Mouse (Mus musculus) urinary bladder, postnatal 25 days (tissue): ENCODE measurements around the gene Cpeb3.
"Not testable (repeated sequence)": the region's sequence is repeated elsewhere in the genome, so short reads cannot be mapped to it uniquely, and the experiment has no call there.

Experiments
- DNase-seq: peaks from one replicate; pipeline ENCODE4 v3.0.0; 2022; ENCODE audit warnings: low spot score

The Cpeb3 gene

DNA sequence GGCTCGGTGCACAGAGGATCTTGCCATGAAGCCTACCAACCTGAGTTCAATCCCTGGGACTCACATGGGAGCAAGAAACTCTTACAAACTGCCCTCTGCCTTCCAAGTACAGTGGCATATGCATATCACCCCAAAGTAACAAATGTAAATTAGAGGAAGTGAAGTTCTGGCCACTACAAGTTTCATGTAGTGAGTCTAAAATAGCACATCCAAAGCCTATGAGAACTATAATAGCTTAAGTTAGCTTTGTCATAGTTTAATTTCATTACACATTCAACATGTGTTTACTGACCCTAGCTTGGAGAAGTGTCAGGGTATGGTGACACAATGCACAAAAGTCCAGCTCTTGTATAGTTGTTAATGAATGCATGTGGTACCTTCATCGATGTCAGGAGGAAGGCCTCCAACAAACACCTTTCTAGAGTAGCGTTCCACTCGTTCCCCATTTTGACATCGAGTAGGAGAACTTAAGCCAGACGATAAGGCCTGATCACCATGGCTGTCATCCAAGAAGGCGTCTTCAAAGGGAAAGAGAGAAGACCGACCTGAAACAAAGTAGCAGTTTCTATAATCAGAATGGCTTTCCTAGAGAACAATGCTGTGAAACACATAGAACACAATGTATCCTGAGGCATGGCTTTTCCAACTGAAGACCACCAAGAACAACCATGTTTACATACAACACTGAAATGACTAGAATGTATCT is 120.2 kb downstream of the Cpeb3 start:
- no peak for DNase-seq

DNA sequence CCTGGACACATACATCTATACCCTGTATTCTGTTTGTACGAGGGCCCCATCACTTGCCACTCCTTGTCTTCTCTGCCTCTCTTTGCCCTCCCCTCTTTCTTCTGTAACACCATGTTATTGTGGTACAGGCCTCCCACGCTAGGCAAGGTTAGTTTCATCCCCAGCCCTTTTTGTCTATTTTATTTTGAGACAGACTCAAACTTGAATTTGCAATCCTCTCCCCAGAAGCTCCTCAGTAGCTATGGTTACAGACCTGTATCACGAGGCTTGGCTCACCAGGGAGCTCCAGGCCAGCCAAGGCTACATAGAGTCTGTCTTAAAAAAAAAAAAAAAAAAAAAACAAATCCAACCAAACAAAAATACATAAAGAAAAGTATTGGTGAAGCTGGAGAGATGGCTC is 123.9 kb downstream of the Cpeb3 start:
- DNase-seq = no peak

DNA sequence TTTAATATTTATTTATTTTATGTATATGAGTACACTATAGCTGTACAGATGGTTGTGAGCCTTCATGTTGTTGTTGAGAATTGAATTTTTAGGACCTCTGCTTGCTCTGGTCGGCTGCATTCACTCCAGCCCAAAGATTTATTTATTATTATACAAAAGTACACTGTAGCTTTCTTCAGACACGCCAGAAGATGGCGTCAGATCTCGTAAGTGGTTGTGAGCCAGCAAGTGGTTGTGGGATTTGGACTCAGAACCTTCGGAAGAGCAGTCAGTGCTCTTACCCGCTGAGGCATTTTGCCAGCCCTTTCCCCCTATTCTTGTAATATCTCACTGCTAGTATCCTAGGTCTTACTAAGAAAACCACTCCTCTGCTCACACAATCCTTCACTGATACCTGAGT is 126.9 kb downstream of the Cpeb3 start:
- no peak for DNase-seq

DNA sequence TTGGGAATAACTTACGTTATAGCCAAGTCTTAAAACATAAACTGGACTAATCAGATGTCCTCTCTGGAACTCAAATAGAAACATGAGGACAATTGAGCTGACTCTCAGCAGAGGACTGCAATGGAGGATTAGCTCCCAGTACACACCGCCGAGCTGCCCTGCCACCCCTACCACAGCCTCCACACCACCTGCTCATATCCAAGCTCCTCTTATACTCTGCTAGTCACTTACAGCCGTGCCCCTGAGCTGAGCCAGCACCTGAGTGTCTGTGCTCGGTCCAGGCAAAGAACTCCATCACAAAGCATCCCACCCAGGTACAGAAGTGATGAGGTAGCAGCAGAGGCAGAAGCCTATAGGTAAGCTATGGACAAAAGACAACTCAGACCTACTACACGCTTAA is 129.2 kb downstream of the Cpeb3 start:
- DNase-seq = no peak

DNA sequence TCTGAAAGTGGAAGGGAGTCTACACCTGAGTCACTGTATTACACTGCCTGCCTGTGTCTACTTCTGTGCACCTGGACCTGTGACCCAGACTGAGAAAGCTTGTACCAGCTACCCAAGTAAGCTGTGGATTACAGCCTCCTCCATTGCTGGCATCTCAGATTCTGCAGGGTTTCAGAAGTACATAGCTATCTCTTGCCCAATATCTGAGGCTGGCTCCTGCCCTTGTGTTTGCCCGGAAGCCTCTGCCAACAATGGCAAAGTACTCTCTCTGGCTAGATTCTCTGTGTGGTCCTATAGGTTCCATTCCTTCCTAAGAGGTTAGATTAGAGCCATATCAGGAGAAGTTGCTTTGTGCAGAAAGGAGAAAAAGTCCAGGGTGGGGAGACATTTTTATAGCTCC is 129.8 kb downstream of the Cpeb3 start:
- no peak for DNase-seq

DNA sequence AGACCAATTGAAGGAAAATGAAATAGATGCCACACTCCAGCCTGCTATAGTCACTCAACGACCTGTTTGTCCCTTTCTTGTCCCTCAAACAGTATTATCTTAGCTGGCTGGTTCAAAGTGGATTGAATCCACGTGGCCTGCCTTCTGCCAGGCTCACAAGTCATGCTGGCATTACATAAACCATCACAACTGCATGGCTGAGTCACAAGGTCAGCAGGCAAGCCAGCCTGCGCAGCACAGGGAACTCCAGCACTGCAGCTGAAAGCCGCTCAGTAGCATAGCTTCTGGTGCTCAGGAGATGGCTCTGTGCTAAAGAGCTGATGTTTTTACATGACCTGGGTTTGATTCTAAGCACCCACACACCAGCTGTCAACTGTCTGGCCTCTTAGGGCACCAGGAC is 130.3 kb downstream of the Cpeb3 start:
- DNase-seq = no peak

DNA sequence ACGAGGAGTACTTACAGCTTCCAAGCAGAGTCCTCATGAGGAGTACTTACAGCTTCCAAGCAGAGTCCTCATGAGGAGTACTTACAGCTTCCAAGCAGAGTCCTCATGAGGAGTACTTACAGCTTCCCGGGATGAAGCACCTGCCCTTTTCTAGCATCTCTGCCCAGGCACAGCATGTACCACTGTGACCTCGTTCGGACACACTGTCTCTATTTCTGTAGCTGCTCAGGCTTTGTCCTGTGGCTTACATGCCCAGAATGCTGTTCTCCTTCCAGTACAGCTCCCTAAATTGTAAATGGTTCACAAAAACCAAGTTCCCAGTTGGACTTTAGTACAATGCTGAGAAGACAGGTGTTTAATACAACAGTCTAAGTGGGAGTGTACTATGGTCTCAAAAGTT is 131.1 kb downstream of the Cpeb3 start:
- DNase-seq = not testable (repeated sequence)

DNA sequence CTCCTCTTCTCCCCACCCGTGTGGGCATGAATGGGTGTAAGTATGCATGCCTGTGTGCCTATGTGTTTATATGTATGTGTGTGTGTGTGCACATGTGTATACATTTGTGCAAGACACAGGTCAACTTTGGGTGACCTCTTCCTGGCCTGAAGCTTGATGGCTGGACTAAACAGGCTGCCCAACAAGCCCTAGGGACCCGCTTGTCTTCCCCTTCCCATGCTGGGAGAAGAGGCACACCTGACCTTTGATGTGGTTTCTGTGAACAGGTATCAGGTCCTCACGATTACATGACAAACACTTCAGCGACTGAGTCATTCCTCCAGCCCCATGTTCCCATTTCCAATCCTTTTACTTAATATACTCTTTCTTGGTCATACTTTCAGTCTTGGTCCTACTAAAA is 131.8 kb downstream of the Cpeb3 start:
- no peak for DNase-seq

DNA sequence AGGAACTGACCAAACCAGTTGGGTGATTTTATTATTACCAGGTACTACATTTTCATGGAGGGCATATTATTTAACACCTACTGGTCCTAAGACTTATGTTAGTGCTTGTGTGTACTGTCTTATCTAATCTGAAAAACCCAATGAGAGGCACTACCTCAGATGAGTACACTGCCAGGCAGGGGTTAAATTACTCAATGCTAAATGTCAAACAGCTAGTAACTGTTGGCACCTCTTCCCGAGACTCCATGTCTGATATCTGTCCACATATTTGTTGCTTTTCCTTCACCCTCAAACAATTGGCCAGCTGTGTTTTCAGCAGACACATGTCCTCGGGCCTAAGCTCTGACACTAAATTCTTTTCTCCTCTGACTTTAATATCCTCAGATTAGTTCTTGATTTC is 132.3 kb downstream of the Cpeb3 start:
- DNase-seq = no peak

DNA sequence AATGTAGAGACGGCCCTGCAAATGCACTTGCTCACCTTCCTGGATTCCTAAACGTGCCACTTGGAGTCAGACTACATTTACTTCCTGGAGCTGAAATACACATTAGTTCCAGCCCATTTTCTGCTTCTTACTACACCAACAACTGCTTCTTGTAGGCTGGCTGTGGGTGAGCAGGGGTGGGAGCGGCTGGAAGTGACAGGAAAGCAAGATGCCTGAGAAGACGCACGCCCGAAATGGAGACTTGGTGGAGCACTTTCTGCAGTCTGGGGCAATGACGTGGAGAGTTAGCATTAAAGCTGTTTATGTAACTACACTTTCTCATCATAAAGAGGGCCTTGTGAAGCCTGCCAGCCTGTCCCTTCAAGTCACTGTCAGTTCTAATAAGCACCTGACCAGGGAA is 132.7 kb downstream of the Cpeb3 start:
- DNase-seq = no peak

DNA sequence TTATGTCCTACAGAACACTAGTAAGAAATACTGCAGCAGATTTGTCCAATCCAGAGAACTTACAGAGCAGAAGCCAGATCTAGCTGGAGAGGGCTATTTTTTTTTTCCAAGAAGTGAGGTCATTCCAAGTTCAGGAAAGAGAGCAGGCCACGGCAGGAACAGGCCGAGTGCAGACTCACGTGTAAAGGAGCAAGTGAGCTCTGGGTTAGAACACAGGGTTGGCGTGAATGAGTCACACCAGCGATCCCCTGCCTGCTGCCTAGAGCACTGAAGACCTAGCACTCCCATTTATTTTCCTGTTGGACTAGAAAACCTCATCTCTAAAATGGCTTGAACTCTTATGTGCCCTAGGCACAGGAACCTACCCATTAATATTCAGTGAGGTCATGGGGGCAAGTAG is 133.7 kb downstream of the Cpeb3 start:
- DNase-seq = no peak

DNA sequence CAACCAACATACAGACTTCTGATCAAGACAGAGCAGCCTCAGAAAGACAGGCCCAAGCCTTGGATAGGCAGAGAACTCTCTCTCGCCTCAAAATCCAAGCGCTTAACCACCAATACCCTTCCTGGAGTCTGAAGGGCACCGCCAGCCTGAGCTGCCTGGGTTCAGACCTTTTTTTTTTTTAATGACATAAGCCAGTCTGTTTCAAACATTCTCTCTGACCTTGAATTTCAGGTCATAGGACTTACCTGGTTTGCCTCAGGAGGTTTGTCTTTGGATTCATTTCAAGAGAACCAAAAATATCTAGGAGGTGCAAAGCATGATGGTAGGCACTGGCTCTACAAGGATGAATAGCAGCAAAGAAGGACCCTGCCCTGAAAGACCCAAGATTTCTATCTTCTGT is 134.1 kb downstream of the Cpeb3 start:
- DNase-seq = no peak

DNA sequence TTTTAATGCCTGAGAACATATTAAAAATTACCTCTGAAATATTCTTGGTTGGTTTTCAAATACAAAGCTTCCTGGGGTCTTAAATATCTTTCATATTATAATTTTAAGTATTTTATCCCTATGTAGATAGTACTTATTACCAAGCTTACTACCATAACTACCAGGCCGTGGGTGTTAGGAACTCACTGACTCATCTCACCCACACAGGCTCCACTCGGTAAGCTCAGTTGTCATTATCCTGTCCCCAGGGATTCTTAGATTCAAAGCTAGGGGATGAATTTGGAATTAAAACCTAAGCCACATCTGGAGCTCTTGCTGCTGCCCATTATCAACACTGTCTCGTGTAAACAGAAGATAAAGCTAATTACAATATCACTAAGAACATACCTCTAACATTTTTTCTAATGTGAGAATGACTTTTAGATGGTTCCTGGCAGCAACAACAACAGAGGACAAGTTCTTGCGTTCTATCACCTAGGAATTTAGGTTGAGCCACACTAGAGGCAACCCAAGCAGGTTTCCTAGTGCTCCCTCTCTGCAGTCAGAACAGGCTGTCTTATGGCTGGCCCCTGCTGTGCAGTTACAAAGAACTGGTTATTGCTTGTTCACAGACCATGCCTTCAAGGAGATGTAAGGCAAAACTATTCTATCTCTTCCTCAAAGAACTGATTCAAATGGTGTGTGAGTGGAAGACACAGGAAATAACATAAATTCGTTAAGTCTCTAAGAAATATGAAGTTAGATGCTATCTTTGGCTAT is 135.4 kb downstream of the Cpeb3 start:
- no peak for DNase-seq

DNA sequence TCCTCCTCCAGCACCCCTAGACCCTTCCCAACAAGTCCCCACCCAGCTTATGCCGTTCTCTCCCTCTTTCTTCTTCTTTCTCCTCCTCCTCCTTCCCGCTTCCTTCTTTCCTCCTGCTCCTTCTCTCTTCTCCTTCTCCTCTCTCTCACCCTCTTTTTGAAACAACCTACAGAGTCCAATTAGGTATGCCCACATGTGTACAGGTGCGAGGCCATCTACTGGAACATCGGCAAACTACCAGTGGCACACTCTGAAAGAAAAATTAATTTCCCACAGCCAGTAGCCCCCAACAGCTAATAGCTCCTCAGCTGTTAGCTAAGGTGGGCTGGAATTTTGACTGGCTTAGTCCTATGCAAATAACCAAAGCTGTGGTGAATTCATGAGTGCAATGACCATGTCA is 139.2 kb downstream of the Cpeb3 start:
- DNase-seq = no peak

DNA sequence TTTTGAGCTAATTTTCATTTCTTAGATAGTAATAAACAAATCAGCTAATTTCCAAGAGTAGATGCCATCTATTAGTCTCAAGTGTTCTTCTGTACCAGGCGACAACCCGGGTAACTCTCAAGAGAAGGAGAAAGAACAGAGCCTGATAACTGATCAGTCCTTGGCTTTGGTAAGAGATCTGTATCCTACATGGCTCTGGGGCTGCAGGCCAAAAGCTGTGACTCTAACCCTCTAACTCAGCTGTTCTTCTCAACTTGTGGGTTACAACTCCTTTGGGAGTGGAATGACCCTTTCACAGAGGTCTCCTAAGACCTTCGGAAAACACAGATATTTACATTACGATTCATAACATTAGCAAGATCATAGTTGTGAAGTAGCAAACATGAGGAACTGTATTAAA is 148.3 kb downstream of the Cpeb3 start:
- DNase-seq = no peak

DNA sequence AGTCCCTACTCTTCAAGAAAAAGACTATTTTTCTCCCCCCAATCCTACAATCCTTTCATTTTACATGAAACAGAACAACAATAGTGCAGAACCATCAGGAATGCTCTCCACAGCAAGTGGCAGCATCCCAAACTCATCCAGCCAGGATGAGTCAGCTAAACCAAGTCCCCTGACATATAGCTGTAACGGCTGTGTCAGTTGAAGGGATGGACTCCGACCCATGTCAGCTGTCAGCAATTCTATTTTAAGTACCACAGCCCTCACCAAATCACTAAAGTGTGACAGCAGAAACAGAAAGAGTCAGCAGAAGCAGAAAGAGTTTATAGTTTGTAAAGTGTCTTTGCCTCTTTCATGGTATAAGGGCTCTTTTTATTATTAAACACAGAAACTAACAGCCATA is 148.8 kb downstream of the Cpeb3 start:
- DNase-seq = no peak

DNA sequence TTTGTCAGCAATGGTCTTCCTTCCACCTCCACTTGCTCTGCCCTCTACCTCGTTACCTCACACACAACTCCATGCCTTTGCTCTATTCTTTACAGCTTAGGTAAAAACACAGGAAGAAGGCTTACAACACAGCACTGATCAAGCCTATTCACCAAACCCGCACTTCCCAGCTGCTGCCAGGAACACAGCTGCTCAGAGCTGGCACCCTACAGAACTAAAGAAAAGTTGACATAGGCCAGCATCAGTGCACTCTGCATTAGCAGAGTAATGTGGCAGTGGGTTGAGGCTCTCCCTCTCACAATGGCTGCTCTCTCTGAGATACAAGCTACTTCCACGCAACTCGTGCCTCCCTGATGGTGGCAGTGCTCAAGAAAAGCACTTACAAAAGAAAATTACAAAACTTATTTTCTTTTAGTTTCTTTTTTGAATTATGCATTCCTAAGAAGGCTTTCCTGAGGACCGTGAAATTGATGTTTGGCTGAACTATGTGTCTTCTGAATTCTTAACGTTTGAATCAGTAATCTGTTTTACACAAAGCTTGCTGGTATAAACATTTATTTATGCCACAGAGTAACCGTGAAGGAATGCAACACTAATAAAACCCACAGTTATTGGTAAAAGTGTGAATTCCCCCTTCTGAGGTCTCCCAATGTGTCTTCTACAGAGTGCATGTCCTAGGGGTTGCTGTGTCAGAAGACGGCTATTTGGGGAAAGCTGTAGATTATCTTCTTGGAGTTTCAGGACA is 151.1 kb downstream of the Cpeb3 start:
- DNase-seq = no peak

DNA sequence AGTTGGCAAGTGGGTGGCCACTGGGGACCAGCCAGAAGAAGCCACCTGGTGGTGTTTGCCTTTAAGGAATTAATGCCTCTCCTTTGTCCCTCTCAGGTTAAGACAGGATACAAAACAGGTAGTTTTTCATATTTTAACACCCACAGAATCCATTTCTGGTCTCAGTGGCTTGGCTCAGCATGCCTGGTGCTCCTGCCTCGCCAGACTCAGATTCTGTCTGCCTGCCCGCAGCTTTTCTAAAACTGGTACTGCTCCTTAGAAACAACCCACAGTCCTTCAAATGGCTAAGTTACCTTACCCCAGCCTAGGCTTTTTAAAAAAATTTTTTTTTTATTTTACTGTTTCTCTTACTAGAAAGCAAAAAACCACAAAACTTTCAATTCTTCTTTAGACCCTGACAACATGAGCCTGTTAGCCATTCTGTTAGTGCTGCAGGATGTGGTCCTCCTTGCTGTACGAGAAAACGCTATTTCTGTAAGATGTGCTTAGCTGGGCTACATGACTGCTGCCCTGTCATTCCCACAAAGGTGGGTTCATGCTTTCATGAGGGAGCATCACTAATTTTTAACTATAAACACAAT is 152.3 kb downstream of the Cpeb3 start:
- no peak for DNase-seq

DNA sequence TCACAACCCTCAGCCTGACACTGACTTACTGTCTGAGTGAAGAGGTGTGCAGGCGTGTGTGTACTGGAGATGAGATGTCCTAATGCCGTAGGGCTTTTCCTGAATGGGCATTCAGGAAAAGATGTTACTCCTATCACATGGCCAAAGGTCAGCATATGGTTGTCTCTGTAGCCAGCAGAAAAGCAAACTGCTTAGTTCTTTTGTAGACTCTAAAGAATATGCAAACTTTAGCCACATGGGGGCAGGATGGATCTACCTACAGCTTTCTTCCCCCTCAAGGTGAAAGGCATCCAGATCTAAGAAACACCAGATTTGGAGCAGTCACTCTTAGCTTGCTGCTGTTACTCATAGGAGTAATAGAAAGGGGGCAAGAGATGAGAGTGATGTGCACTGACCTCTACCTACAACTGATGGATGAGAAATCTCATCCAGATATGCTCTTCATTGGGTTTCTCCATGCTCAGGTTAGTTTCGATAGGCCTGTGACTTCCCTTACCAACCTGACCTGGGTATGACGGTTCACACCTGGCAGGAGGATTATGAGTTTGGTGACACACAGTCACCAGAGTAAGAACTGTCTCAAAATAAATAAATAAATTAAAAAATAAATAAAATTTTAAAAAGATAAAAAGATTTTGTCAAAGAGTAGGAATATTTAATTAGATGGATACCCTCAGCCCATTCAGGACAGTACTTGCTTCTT is 157.6 kb downstream of the Cpeb3 start:
- peak; percentile 40 for DNase-seq

DNA sequence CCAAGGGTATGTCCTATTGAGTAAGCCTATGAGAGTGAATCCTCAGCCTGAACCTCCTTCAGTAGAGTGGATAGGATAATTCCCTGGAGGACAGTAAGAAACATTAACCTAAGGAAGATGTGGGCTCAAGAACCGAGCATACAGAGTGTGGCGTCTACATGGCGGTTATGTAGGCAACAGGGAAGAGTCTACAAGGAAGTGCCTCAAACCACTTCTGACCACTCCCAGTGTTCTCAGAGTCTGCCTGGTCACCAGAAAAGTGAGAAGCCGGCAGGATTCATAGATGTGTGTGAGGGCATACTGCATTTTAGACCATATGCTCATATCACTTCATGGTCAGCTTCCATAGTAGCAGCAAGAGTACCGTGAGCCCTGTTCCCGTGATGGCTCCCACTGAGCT is 159.9 kb downstream of the Cpeb3 start:
- no peak for DNase-seq

DNA sequence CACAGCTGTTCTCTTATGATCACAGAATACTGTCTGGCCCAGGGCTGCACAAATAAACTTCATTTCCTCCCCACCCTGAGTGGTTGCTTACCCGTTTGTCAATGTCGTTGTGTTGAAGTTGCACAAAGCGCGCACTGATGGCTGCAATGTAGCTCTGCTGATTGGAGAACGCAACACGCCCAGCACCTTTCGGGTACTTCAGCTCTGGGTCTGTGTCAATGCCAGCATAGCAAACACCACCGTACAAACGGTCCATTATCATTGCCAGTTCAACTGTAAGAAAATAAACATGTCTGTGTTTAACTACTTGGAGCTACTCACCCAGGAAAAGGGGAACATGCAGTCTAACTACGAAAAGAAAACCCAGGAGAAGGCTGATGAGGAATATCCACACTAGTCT is 164.0 kb downstream of the Cpeb3 start:
- DNase-seq = no peak

DNA sequence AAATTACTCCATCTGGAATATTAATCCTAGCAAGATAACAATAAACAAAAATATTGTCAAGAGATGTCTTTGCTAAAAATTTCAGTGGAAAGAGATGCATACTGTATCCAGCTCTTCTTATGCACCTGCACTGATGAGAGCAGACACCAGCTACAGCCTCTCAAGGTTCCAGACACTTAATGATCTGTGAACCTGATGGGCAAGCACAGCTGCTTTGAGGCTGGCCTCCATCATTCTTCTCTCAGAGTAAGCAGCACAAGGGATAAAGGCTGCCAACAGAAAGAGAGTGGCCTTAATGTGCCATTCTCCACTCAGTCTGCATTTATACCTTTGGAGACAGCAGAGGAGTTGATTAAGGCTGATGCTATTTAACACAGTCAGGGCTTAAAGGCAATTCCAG is 167.5 kb downstream of the Cpeb3 start:
- no peak for DNase-seq
